Comparison of ENCODE assay signal across 8 mouse cellular contexts in the genomic region with DNA sequence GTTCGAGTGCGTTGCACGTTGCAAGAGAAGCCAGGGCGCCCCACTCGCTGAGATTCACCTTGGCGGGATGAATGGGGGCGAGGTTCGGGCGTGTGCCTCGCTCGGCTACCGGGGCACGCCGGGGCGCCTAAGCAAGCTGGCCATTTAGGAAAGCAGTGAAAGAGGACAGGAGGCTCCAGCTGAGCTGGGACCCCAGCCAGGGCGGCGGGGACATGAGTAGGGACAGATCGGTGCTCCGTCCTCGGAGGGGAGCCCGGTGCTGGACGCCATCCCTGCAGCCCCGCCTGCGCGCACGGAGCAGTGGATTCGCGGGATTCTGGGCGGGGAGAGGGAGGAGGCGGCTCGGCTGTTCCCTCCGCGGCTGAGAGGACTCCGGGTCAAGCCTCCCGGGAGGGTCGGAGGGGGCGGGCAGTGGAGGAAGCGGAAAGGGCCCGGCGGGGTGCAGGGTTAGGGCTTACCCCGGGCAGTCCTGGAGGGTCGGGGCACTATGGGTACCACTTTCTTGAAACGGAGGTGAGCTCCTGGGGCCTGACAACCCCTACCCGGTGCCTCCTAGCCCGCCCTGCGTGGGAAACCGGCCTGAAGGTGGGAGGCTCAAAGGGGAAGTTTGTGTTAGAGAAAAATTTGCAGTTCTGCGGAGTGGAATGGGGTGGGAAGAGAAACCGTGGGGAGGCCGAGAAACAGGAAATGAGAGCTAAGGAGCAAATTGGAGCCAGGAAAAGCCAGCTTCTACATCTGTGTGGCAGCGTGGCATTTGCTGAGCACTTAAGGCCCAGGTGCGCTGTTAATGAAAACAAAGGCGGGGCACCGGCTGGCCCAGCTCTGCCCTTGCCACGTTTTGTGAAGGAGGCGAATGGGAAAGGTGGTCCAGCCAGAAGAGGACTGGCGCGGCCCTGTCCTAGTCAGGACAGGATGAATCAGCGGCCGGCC. TPM values are rescaled to one million over a fixed set of nuclear protein-coding genes. Genes with fewer than 3 reads are reported as not detected.
A peak's percentile ranks its signal among the peaks of the same experiment; 100 is the strongest.
DNase-seq lines count a peak whose midpoint lies in the region; ATAC-seq and TF ChIP-seq lines count a peak whose summit lies in the region.

No protein-coding gene starts in this region.

- H3ac ChIP-seq in C2C12 (ENCODE audit: control insufficient read depth, insufficient read length, low read depth), result peak overlapping the region; percentile 56

- no peaks in the 10 kb centered on the region for H3K36me3 ChIP-seq in C2C12 (ENCODE audit: control insufficient read depth, insufficient read depth)
- H3K36me3 ChIP-seq in forebrain, embryonic 12.5 days (replicated peaks), result no peaks in the 10 kb centered on the region
- no peaks in the 10 kb centered on the region for H3K36me3 ChIP-seq in heart, embryonic 15.5 days
- H3K36me3 ChIP-seq in liver, embryonic 16.5 days (ENCODE audit: control insufficient read depth, insufficient read depth), result no peaks in the 10 kb centered on the region

- H3K9me3 ChIP-seq in forebrain, embryonic 12.5 days, result no peaks in the 10 kb centered on the region
- no peaks in the 10 kb centered on the region for H3K9me3 ChIP-seq in heart, embryonic 15.5 days (replicated peaks)
- H3K9me3 ChIP-seq in liver, embryonic 16.5 days (replicated peaks; ENCODE audit: control insufficient read depth, low read length), result no peaks in the 10 kb centered on the region

- TF ChIP-seq POLR2A in brain, embryonic 14.5 days (IDR thresholded peaks at IDR 0.05; ENCODE audit: borderline replicate concordance, extremely low read depth, insufficient read depth, insufficient read length, poor library complexity, severe bottlenecking), result peak; percentile 43; the same call in 1 of the 2 replicates
- TF ChIP-seq POLR2A in olfactory bulb, adult 2 months (IDR thresholded peaks at IDR 0.05; ENCODE audit: insufficient read depth, low read depth, low read length), result no peak

- no peaks in the 10 kb centered on the region for H3K79me2 ChIP-seq in C2C12 (ENCODE audit: control insufficient read depth, insufficient read depth)

- H3K79me3 ChIP-seq in C2C12 (ENCODE audit: low read depth), result no peaks in the 10 kb centered on the region

- DNase-seq in brain, embryonic 14.5 days (ENCODE audit: low read depth), result peak; percentile 83
- DNase-seq in kidney, postnatal 14 days, result peak; percentile 88
- peak; percentile 51 for DNase-seq in testis, postnatal 14 days (ENCODE audit: low spot score)

- H3K27me3 ChIP-seq in C2C12 (ENCODE audit: control insufficient read depth, insufficient read depth, insufficient read length), result no peaks in the 10 kb centered on the region
- no peaks in the 10 kb centered on the region for H3K27me3 ChIP-seq in forebrain, embryonic 12.5 days
- H3K27me3 ChIP-seq in heart, embryonic 15.5 days, result no peaks in the 10 kb centered on the region
- peaks cover 35% of the 10 kb centered on the region for H3K27me3 ChIP-seq in liver, embryonic 16.5 days (ENCODE audit: control insufficient read depth, insufficient read depth, low read depth, low read length)

- peak overlapping the region; percentile 75 for H3K9ac ChIP-seq in forebrain, embryonic 12.5 days
- peak overlapping the region; percentile 63 for H3K9ac ChIP-seq in heart, embryonic 15.5 days
- H3K9ac ChIP-seq in liver, embryonic 16.5 days (ENCODE audit: low read depth, low read length), result peak overlapping the region; percentile 55

- no peak for TF ChIP-seq CTCF in C2C12 (IDR thresholded peaks at IDR 0.05; ENCODE audit: control insufficient read depth, insufficient read depth, insufficient read length)
- TF ChIP-seq CTCF in brain, embryonic 14.5 days (IDR thresholded peaks at IDR 0.05; ENCODE audit: borderline replicate concordance, extremely low read depth, insufficient read depth, insufficient read length), result no peak
- TF ChIP-seq CTCF in olfactory bulb, adult 2 months (IDR thresholded peaks at IDR 0.05; ENCODE audit: insufficient read depth, low read depth, low read length), result no peak

- WGBS in forebrain, embryonic 12.5 days, result under 1% methylated on average over 60 of the region's 60 CpGs
- 1% methylated on average over 60 of the region's 60 CpGs for WGBS in heart, embryonic 15.5 days
- under 1% methylated on average over 59 of the region's 60 CpGs for whole genome bisulfite sequencing in liver, embryonic 16.5 days (ENCODE audit: insufficient replicate concordance)
- WGBS in olfactory bulb, adult 2 months, result 1% methylated on average over 60 of the region's 60 CpGs

- H3K4me2 ChIP-seq in forebrain, embryonic 12.5 days, result peak overlapping the region; percentile 75
- H3K4me2 ChIP-seq in heart, embryonic 15.5 days, result peak overlapping the region; percentile 97
- peak overlapping the region; percentile 66 for H3K4me2 ChIP-seq in liver, embryonic 16.5 days (ENCODE audit: low read depth, low read length)

- peak overlapping the region; percentile 98 for H3K27ac ChIP-seq in forebrain, embryonic 12.5 days
- H3K27ac ChIP-seq in heart, embryonic 15.5 days, result peak overlapping the region; percentile 90
- peak overlapping the region; percentile 83 for H3K27ac ChIP-seq in liver, embryonic 16.5 days (ENCODE audit: low read length)
- peak overlapping the region; percentile 53 for H3K27ac ChIP-seq in olfactory bulb, adult 2 months (ENCODE audit: insufficient read depth, low read depth, low read length)

- ATAC-seq in forebrain, embryonic 12.5 days (ENCODE audit: low FRiP score), result peak; percentile 40
- peak; percentile 23 for ATAC-seq in heart, embryonic 15.5 days (replicated peaks; ENCODE audit: insufficient number of reproducible peaks, insufficient read depth, low FRiP score, low read depth)
- peak; percentile 59 for ATAC-seq in liver, embryonic 16.5 days (ENCODE audit: low read depth)

- peak overlapping the region; percentile 26 for H3K4me3 ChIP-seq in C2C12 (ENCODE audit: insufficient read depth, poor library complexity, severe bottlenecking)
- H3K4me3 ChIP-seq in forebrain, embryonic 12.5 days (replicated peaks), result peak overlapping the region; percentile 55
- H3K4me3 ChIP-seq in heart, embryonic 15.5 days, result peak overlapping the region; percentile 76
- H3K4me3 ChIP-seq in liver, embryonic 16.5 days (ENCODE audit: low read depth, low read length), result peak overlapping the region; percentile 60
- H3K4me3 ChIP-seq in olfactory bulb, adult 2 months (ENCODE audit: insufficient read depth, low read depth, low read length), result peak overlapping the region; percentile 64

- H3K4me1 ChIP-seq in forebrain, embryonic 12.5 days, result peaks cover 27% of the 10 kb centered on the region
- peaks cover 14% of the 10 kb centered on the region for H3K4me1 ChIP-seq in heart, embryonic 15.5 days (replicated peaks)
- no peaks in the 10 kb centered on the region for H3K4me1 ChIP-seq in liver, embryonic 16.5 days (ENCODE audit: control insufficient read depth, low read depth, low read length)
- H3K4me1 ChIP-seq in olfactory bulb, adult 2 months (ENCODE audit: control insufficient read depth, insufficient read depth, low read length), result peaks cover 10% of the 10 kb centered on the region

TF ChIP-seq in C2C12, 6 proteins besides CTCF, POLR2A, EP300 and RAD21:
- TF ChIP-seq MYOD1 (IDR thresholded peaks at IDR 0.05; ENCODE audit: control insufficient read depth, insufficient read length, low read depth), result no peak
- TF ChIP-seq MYOG (IDR thresholded peaks at IDR 0.05; ENCODE audit: control insufficient read depth, extremely low read depth, insufficient read length), result no peak
- TF ChIP-seq CEBPB (IDR thresholded peaks at IDR 0.05; ENCODE audit: low read depth), result no peak
- TF ChIP-seq FOSL1 (IDR thresholded peaks at IDR 0.05; ENCODE audit: insufficient read depth, low read length, poor library complexity, severe bottlenecking), result no peak
- no peak for TF ChIP-seq MAX (IDR thresholded peaks at IDR 0.05)
- TF ChIP-seq USF1 (IDR thresholded peaks at IDR 0.05; ENCODE audit: low read depth), result no peak

RNA-seq across cellular contexts. Expression of a gene that starts 1.4 kb away (rescaled TPM):
- polyA plus RNA-seq in C2C12 (2012; fragmentation: generic; extraction: Trizol), result 1.2 TPM
- polyA plus RNA-seq in brain, embryonic 14.5 days (2012; rRNA removed), result 33.0 and 57.7 TPM in 2 replicates
- 45.7 and 46.9 TPM in 2 replicates for polyA plus RNA-seq in forebrain, embryonic 12.5 days (2016; fragmentation: Nextera tagmentation; extraction: Ambion mirVana)
- 5.7 and 6.5 TPM in 2 replicates for polyA plus RNA-seq in heart, embryonic 15.5 days (2015; fragmentation: Nextera tagmentation; extraction: Ambion mirVana)
- polyA plus RNA-seq in liver, embryonic 16.5 days (2015; fragmentation: Nextera tagmentation; extraction: Ambion mirVana), result 5.7 and 7.4 TPM in 2 replicates
- not detected in 2 replicates for polyA plus RNA-seq in olfactory bulb, adult 2 months (2012; ENCODE audit: insufficient read depth, insufficient read length, low replicate concordance, missing spikeins)

Comparison
In these comparisons a context has a peak if more than half of its experiments do, and no peak if none do; other contexts are left out.
1. Peak in every context shown above with its lines: DNase-seq, ATAC-seq, H3K4me3 ChIP-seq and H3K27ac ChIP-seq.
2. H3K4me3 ChIP-seq: peak in every context shown above with its lines; median percentile 76 in heart, embryonic 15.5 days; 64 in olfactory bulb, adult 2 months; 60 in liver, embryonic 16.5 days; 55 in forebrain, embryonic 12.5 days; 26 in C2C12.